Mouse (Mus musculus): ENCODE measurements around the gene Gstcd.

DNA sequence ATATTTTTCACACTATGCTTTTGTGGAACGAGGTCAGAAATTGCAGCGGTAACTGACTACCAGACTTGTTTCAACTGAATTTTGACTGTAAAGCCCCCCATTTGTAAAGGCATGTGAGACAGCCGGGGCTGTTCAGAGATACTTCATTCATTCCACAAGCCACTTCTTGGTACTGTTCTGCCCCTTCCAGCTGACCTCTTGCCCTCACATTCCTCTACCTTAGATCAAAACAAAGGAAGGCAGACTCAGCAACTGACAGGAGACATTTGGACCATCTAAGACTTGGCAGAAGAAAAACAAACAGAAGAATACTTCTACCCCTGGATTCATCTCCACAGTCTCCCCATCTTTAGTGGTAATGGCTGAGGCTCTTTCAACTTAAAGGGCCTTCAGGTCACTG, 147.2 kb downstream of the Gstcd start:
- TF ChIP-seq ZNF384 (IDR thresholded peaks at IDR 0.05; ENCODE audit: low read depth, low read length) (no peak), MAFK (IDR thresholded peaks at IDR 0.05; ENCODE audit: insufficient read depth, low read depth, low read length) (no peak), HCFC1 (IDR thresholded peaks at IDR 0.05; ENCODE audit: borderline replicate concordance, insufficient read depth, low read length) (no peak)
